Mouse (Mus musculus) layer of hippocampus, adult 2 months (tissue): ENCODE results near the gene Pdzk1ip1. TPM values are rescaled to one million over a fixed set of nuclear protein-coding genes. Genes with fewer than 3 reads are reported as not detected.

Experiments used
- DNase-seq, 2 experiments: peaks; one replicate each; pipeline ENCODE4 v3.0.0; 2022; ENCODE audit warnings: low spot score in 2 of 2
- H3K27ac ChIP-seq: fragments of 200-600 bp; 2 replicates; pipeline ENCODE4 v1.8.1; 2022
- H3K4me3 ChIP-seq: fragments of 200-600 bp; 2 replicates; pipeline ENCODE4 v1.8.1; 2022; ENCODE audit warnings: mild to moderate bottlenecking
- CTCF ChIP-seq: fragments of 200-600 bp; conservative IDR thresholded peaks from 2 replicates; pipeline ENCODE4 v1.8.1; 2022; ENCODE audit warnings: antibody characterized with exemption, mild to moderate bottlenecking, moderate library complexity
- total RNA-seq, 2 experiments: library from RNA; stranded (reverse); gene quantifications; 2 replicates each; pipeline ENCODE4 v1.2.3; 2021

The Pdzk1ip1 gene
- total RNA-seq, 2 experiments from 2014 or later = 0.96 TPM; not detected in 1

DNA sequence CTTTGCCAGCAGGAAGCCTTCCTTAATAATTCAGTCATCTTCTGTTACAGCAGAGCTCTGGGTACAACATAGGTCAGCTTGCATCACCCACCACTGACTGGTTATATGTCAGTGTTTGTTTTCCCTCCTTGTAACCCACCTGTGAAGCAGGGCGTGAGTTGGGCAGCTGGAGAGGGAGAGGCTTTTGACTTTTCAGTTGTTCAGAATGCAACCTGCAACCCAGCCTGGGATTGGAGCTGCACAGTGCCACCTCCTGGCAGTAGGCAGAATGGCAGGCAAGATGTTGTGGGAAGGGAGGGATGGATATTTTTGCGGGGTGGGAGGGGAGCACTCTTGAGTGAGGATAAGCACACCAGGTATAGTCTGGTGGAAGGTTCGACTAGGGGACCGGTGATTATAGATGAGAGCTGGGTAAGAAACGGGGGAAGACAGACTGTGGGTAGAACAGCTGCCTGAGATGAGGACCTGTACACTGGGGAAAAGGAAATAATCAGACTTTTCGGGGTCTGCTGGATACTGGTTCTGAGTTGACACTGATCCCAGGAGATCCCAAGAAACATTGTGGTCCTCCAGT lies 2.9 kb upstream of the Pdzk1ip1 start:
- TF ChIP-seq CTCF = peak; percentile 89
- Histone ChIP-seq H3K4me3 (no peak overlapping the region), H3K27ac (no peak overlapping the region)

DNA sequence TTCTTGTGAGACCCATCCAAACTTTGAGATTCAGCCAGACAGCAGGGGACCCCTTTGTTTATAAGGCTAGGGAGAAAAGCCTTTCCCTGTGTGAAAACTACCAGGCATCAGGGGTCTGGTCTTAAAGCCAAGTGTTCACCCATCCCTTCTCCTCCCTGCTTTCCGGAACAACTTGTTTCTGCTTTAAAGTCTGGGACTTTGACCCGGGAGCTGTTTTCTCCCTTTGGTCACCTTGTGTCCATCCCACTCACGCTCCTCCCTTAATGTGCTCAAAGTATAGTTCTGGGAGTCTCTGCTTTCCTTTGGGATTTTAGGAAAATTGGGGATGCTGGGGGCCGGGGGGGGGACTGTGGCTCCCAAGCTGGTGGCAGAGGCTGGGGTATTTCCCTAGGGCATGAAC lies 2.3 kb upstream of the Pdzk1ip1 start:
- H3K27ac ChIP-seq = no peak overlapping the region
- no peak for DNase-seq
- no peak for TF ChIP-seq CTCF
- no peak overlapping the region for H3K4me3 ChIP-seq

More for the DNA sequence above, 2.9 kb upstream of the Pdzk1ip1 start:
- DNase-seq = peak; percentile 29 to 63

DNA sequence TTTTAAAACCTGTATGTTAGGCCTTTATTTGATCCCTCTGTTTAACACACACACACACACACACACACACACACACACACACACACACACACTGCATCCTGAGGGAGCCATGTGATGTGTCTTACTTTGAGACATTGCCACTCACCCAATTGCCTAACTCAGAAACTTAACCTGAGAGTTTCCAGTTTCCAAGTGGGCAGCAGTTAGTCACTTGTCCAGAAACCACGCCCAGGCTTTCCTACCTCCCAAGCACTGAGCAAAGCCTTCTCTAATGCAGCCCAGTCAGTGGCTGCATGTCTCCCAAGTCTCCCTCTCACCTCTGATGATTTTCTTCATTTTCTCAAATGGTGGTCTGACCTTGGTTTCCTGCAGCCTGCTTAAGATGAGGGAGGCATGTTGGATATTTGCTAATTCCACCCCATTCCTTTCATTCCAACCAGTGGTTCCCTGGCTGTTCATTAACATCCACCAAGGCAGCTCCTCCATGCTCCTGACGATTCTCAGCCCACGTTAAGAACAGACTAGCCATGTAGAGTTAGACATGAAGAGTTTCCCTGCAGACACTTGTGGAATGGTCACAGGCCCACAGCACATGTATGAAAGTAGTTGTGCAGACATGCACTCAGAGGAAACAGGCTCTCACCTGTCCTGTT lies 1.6 kb upstream of the Pdzk1ip1 start:
- Histone ChIP-seq H3K27ac (no peak overlapping the region), H3K4me3 (no peak overlapping the region)
- no peak for TF ChIP-seq CTCF
- DNase-seq = no peak

DNA sequence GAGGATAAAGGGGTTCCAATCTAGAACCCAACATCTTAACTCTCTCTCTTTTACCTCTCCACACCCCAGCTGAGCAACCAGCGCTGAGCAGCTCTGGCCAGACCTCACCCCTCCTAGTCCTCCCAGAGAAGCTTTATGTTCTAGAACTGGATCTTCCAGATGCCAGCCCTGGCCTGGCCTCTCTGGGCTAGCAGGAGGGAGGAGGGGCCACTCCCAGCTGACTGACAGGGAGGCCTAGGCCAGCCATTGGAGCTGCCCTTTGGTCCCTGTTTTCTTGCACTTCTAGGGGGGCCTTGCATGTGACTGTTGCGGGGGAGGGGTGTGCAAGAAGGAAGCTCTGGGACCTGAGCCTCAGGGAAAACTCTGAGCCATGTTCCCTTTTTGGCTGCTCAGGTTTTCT lies 2.1 kb downstream of the Pdzk1ip1 start:
- no peak for TF ChIP-seq CTCF
- Histone ChIP-seq H3K4me3 (no peak overlapping the region), H3K27ac (no peak overlapping the region)
- no peak for DNase-seq

DNA sequence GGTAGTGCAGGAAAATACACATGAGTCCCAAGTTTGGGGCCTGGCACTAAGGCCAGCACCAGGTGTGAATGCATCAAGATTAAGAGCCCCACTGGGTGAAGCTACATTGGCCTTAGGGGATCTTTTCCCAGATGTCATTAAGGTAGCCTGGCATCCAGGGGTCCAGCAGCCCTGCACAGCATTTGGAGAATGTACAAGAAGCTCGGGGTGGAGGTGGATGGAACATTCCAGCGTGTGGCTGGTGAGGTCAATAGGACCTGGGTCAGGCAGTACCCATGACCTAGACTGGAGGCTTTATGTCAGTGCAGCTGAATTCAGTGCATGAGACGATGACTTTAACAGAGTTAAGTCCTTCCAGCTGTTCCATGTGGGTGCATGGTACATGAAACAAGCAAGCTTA lies 3.3 kb downstream of the Pdzk1ip1 start:
- H3K27ac ChIP-seq = no peak overlapping the region
- TF ChIP-seq CTCF = no peak
- H3K4me3 ChIP-seq = no peak overlapping the region
- DNase-seq = no peak

DNA sequence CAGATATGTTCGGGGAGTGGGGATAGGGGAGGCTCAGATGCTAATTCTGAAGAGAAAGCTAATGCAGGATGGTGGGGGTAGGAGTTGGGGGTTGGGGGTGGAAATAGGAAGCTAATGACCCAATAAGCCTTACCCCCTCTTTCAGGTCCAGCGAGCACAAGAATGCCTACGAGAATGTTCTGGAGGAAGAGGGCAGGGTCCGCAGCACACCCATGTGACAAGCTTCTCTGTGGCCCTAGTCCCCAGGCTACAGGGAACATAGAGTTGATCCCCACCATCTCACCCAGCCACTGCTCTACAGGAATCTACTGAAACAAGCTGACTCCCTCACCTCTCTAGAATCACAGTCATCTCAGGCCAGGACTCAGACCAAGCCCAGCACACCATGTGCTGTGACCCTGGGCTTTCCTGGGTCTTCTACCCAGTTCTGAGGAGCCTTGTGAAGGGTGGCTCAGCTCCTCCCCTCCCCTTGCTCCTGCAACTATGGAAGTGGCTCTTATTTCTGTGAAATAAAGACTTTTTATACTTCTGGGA lies 4.9 kb downstream of the Pdzk1ip1 start:
- H3K4me3 ChIP-seq = no peak overlapping the region
- DNase-seq = no peak
- no peak for TF ChIP-seq CTCF
- no peak overlapping the region for H3K27ac ChIP-seq

DNA sequence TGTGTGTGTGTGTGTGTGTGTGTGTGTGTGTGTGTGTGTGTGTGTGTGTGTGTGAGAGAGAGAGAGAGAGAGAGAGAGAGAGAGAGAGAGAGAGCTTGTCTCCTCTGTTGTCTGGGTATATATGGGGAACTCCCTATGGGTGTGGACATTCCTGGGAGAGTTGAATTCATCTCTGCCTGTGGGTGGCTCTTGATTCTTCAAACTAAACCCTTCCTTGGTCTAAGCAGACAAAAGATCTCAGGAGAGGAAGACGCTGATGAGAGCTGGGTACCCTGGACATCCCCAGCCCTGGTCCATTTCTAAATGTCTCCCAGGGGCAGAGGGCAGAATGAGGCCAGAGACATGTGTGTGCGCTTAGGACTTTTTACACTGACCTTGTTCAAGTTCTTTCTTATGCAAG lies 5.5 kb downstream of the Pdzk1ip1 start:
- H3K4me3 ChIP-seq = no peak overlapping the region
- no peak for TF ChIP-seq CTCF
- H3K27ac ChIP-seq = no peak overlapping the region
- no peak for DNase-seq

DNA sequence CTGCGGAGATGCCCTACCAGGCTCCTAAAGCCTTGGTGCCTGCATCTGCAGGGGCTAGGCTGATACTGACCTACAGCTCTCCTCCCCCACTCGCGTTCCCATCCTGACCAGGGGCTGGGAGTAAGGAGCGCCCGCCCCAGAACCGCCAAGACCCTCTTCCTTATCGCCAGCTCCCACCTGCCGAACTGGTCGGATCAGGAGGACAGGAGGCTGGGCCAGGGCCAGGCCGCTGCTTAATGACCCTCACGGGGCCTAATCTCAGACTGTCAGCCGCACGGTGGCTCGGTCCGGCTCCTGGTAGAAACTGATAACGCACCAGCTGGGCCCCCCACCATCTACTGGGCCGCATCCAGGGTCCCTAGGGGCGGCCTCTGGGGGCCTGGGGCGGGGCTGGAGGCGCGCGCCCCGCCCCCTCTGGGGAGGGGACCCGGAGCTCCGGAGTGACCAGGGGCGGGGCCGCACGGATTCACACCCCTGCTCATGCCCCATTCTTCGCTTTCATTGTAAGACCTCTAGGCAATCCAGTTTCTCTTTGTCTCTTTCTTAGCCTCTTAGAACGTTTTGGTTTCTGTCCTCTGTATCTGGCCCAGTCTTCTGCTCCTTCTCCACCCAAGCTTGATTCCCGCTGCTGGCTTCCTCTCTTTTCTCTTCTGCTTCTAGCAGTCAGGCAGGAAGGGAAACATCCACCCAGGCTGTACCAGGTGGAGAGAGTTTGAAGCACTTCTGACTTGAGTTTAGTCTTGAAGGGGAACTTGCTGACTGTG lies 7.3 kb downstream of the Pdzk1ip1 start:
- DNase-seq = no peak

DNA sequence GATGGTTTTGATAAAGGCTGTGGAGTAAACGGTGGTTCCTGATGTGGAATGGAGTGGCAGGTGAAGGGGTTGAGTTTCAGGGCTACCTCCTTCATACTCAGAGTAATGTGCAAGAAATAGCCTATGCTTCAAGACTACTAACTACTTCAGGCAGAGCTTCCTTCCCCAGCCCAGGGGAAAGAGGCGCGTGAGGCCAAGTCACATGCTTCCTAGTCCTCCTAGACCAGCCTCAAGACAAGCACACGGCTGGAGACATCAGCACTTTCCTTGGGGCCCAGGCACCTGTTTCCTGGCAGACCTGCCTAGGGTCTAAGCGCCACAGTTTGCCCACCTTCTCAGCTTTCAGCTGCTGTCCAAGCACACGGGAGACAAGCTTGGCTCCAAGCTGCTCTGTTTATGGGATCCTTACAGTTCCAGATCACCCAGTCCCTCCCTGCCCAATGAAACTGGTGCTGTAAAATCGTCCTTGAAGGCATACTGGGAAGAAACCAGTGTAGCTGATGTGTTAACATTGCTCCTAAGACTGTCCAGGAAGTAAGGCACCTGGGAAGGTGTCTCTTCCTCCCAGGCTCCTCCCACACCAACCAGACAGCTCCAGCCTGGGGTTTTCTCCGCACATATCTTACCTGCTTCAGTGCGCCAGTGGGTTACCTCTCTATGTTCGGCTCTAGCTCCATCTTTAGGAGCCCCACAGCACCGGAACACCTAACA lies 8.1 kb downstream of the Pdzk1ip1 start:
- no peak for TF ChIP-seq CTCF
- no peak overlapping the region for H3K4me3 ChIP-seq
- DNase-seq = no peak
- H3K27ac ChIP-seq = no peak overlapping the region

More for the DNA sequence above, 7.3 kb downstream of the Pdzk1ip1 start:
- TF ChIP-seq CTCF = no peak
- no peak overlapping the region for H3K27ac ChIP-seq
- peak overlapping the region; percentile 53 for H3K4me3 ChIP-seq

DNA sequence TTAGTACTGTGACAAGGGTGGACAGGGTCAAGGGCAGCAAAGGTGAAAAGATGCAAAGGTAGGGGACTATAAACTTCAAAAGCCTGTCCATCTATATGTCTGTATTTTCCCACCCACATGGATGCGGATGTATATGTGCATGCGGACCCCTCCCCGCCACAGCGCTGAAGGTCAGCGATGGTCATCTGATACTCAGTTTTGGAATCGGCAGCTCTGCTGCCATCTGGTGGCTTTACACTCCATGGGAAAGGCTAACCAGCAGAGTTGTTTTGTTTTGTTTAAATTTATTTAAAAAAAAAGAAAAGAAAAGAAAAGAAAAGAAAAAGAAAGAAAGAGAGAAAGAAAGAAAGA lies 8.6 kb downstream of the Pdzk1ip1 start:
- Histone ChIP-seq H3K27ac (no peak overlapping the region), H3K4me3 (no peak overlapping the region)
- TF ChIP-seq CTCF = peak; percentile 75
- no peak for DNase-seq

DNA sequence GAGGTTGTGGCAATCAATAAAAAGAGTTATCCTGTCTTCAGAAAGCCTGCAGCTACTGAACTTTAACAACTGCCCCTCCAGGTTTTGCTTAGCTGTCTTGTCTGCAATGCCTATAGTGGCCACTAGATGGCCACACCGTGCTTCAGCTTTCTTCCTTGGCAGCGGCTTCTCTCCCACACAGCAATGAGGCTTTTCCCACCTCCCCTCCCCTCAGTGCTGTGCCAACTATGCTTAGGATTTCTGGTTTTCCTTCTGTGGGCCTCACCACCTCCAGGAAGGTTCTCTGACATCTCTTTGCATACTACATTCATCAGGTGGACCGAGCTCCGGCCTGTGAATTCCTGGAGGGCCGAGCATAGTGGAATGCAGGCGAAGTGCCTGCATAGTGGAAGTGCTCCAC lies 13.2 kb downstream of the Pdzk1ip1 start:
- no peak overlapping the region for H3K4me3 ChIP-seq
- DNase-seq = peak; percentile 61 to 77
- H3K27ac ChIP-seq = no peak overlapping the region
- peak; percentile 98 for TF ChIP-seq CTCF

DNA sequence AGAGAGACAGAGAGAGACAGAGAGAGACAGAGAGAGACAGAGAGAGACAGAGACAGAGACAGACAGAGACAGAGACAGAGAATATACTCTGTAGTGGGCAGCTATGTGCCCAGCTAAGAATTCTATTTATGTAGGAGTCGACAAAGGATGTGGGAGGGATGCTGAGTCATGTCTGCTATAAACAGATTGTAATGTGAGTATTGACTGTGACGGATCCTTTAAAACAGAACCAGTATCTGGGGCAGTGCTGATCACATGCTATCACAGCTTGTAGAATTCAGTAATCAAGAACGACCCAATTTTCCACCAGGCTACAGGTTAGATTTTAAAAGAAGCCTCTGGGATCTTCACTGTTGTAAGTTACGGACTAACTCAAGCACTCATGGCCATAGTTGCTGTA lies 15.0 kb downstream of the Pdzk1ip1 start:
- no peak for TF ChIP-seq CTCF
- DNase-seq = peak in 1 of 2 experiments; percentile 13
- no peak overlapping the region for H3K4me3 ChIP-seq
- H3K27ac ChIP-seq = no peak overlapping the region

DNA sequence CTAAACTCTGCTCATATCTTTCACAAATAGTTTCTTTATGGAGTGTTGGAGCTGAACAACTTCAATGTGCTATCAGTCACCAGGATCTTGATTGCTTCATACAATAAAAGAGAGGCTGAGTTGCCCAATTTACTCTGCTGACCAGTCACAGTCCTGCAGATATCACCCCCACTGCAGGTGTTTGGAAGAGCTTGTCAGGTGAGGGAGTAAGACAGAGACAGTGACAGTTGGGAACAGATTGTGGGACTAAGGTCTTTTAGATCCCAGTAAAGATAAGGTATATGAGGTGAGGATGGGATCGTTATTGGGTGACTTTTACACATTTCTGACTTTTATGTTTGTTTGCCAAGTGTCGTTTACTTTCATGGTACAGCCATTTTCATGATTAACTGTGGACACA lies 22.7 kb downstream of the Pdzk1ip1 start:
- no peak for DNase-seq
- no peak overlapping the region for H3K27ac ChIP-seq
- no peak overlapping the region for H3K4me3 ChIP-seq
- no peak for TF ChIP-seq CTCF
